Mouse (Mus musculus) CD4-positive, CD25-positive, alpha-beta regulatory T cell, adult 4 months (primary cell): ENCODE results near the gene Immp1l. TPM values are rescaled to one million over a fixed set of nuclear protein-coding genes. Genes with fewer than 3 reads are reported as not detected.

Experiments used
- polyA plus RNA-seq, 2 experiments: library from polyadenylated mRNA; unstranded; fragments of 100-300 nt; shearing (Covaris generic); gene quantifications; one replicate each; pipeline ENCODE4 v1.2.1; 2017

The Immp1l gene
- polyA plus RNA-seq, 2 experiments from 2014 or later: 45.6 to 64.7 TPM

Other genes with a start within 250 kb of the Immp1l start
- gene Pax6, start 235.7 kb upstream of the Immp1l start, polyA plus RNA-seq: 1 to 10 TPM in 1 of 2 experiments, not detected in 1; 1.3 TPM
- gene Elp4, start 74 bp upstream of the Immp1l start, polyA plus RNA-seq: 10 to 100 TPM; 10.6 to 11.1 TPM
- gene Dnajc24, start 98.9 kb downstream of the Immp1l start, polyA plus RNA-seq: 10 to 100 TPM; 22.9 to 31.7 TPM